Mouse (Mus musculus) stomach, postnatal 0 days (tissue): ENCODE data around the gene Ptprt.

Experiments used
- CTCF ChIP-seq: IDR thresholded peaks from 2 replicates; pipeline ENCODE4 v1.5.1; 2016; ENCODE audit warnings: antibody characterized with exemption, low read depth, mild to moderate bottlenecking, moderate library complexity
- EP300 ChIP-seq: optimal IDR thresholded peaks from 2 replicates; pipeline ENCODE3; 2016; ENCODE audit warnings: antibody characterized with exemption

- TF ChIP-seq CTCF (no peak), EP300 (no peak)
These were observed 230.8 kb downstream of the Ptprt start for GRCm38 (mm10) chr2:162430171-162430570.
